Mouse (Mus musculus) R1 (cell line): Measurements from ENCODE around the gene Prpsap1.

Source experiments
- DNase-seq: peaks from one replicate; pipeline ENCODE4 v3.0.0-alpha.2; 2018; ENCODE audit warnings: low read depth, low spot score

Gene Prpsap1

DNA sequence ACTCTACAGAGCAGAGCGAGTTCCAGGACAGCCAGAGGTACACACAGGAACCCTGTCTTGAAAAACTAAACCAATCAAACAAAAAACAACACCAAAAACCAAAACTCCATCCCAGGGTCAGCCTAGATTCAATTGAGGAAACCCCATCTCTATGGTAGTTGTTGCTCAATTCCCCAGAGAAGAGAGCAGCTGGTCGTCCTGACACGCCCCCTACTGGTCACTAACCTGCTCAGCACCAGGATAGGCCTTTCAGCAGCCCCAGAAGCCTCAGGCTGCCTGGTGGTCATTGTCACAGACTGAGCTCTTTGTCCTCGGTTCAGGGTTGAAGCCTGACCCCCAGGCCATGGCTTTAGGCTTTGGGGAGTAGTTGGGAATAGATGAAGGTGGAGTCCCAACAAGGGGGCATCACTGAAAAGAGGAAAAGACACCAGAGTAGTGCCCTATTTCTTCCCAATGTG, at the start of gene Prpsap1:
Prpsap1 (minus strand) TSS at position 408 of the 458 bp plus-strand sequence.
- peak; percentile 81 for DNase-seq

DNA sequence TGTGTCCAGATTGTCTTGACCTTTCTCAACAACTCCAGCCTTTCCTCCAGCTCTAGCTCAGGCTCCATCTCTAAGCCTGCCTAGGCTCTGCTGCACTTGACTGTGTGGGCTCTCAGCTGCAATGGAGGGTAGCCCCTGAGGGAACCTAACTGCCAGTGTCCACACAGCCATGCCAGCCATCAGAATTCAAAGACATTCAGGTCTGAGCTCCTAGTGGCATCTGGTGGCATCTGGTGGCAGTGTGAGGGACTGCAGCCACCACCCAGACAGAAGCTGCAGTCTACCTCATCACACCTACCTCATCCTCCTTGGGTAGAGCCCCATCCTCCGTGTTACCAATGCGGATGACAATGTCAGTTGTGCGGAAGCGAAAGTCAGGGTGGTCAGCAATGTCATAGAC, 49.1 kb upstream of the Prpsap1 start:
- peak; percentile 31 for DNase-seq

DNA sequence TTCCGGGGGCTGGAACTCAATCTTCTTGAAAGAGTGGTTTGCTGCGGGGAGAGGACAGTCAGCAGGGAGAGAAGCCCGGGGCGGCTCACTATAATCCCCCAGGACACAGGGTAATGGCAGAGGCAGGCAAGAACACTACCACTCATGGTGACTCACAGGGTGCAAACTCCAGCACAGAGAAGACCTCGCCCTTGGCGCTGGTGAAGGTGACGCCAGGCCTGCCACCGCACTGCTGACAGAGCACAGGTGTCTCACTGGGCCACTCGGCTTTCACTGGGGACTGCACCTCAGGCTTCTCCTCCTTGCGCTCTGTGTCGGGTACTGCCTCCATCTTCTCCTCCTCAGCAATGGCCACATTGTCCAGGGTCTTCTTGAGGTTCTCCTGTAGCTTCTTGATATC, 47.2 kb upstream of the Prpsap1 start:
- no peak for DNase-seq

DNA sequence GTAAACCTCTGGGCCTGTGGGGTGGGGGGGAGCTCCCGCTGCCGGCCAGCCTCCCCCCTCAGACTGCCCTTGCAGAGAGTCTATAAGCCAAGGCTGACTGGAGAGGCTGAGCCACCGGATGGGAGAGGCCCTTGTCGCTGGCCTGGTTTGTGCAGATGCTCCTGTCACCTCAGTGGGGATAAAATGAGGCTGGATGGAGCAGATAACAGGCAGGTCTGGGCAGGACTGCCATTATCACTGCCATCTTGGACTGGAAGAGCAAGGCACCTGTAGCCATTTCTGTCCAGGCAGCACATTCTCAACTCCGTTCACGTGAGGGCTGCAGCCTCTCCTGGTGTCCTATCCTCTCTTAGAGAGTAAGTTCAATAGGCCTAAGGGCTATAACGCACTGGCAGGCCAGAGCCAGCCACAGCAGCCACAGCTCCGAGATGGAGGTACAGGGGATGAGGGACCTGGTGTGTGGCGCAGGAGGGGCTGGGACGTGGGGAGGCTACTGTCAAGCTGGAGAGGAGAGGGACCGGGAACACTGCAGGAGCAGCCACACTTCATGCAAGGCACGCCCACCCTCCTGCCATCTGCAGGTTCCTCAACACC, 44.2 kb upstream of the Prpsap1 start:
- no peak for DNase-seq

DNA sequence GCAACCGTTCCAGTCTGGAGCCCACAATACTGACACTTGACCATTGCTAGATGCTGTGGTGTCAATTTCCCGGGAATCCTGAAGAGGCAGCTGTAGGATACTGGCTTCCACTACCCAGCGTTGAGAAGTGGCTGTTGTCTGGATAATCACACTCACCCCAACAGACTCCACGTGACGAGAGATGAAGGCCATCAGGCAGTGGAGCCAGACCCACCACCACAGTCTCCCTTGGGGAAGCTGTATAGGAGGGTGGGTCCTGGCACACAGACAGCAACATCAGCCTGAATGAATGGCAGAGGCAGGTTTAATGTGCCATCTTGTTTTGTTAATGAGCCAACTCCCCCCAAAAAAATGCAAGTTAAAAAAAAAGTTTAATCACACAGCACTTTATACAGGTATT, 43.4 kb upstream of the Prpsap1 start:
- no peak for DNase-seq

DNA sequence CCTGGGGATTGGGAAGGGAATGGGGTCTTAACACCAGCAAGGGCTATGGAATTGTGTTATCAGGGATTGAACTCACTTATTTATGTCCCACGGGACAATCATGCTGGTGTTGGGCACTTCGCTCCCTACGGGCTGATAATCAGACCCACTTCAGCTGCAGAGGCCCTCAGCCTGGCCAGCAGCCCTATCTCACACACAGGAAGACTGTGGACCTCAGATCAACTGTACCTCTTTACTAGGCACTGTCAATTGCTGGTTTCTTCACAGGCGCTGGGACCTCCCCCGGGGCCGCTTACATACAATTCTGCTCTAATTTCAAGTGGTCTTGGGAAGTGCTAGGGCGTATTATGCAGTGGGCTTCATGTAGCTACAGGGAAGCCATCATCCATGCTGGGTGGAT, 42.7 kb upstream of the Prpsap1 start:
- no peak for DNase-seq

DNA sequence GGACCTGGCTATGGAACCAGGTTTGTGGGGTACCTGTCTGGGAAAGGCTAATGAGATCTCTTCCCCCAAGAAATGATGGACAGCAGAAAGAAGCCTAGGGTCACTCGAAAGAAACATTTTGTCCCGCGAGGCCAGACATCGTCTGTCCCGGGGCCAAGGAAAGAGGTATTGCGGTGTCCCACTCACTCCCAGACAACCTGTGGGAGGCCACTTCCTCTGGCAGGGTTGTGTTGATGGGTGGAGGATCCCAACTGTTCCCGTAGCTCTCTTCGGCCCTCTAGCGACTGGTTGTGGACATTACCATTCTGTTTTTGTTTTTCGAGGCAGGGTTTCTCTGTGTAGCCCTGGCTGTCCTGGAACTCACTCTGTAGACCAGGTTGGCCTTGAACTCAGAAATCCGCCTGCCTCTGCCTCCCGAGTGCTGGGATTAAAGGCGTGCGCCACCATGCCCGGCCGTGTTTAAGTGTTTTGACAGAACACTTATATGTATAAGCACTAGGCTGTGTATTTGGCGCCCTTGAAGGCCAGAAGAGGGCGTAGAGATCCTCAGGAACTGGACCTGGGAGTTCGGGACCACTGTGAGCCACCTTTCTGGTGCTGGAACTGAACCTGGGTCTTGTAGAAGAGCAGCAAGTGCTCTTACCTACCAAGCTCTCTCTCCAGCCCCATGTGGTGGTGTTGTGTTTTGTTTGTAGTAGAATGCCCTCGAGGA, 40.3 kb upstream of the Prpsap1 start:
- peak; percentile 92 for DNase-seq

DNA sequence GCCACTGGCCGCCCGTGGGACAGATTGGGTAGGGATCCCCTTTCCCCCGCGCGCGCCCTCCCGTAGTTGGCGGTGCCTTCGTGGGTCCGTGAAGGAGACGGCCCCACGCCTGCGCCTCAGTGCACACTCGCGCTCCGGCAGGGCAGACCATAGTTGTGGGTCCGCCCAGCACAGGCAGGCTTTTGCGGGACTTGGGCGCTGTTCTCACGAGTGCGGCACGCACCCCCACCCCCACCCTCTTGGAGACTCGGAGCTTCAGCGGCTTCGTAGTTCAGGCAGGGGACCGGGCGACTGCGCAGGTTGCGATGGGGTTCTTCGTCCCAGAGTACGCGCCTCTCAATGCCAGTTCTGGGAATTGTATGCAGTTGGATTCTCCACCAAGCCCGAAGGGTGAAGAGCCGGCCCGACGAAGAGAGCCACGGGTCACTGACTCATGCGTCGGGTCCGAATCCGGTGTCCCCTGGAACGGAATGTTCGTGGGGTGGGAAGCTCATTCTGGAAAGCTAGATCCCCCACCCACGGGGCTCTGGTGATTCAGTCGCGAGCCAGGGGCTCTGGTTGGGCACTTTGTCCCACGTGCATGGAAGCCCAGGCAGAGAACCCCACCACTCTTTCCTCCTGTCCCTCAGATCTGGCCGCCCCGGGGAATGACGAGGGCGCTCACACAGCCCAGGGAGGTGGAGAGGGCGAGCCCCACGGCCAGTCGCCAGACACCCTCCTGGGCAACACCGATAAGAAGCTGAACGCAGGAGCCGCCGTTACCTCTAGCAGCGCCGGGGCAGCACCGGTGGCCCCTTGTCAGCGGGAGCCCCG, 39.5 kb upstream of the Prpsap1 start:
- DNase-seq: peak; percentile 69

DNA sequence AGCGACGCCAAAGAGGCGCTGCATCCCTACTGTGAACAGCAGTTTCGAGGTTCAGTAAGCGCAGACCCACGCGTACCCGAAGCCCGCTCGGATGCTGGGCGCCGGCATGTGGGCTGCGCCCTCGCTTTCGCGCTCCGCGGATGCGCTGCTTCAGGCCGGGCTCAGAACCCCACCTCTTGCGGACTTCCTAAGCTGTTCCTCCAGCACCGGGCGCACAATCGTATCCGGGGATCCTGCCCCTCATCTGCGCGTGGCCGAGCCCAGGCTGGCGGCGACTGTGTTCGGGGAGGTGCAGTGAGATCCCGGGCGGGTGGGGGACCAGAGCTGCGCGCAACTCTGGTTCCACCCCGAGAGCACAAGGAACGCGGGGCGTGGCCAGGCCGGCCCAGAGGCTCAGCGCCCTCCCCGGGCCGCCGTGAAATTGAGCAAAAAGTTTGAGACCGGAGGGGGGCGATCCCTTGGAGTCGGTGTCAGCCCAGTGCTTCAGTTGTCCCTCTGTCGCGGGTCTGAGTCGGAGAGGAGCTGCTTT, 38.9 kb upstream of the Prpsap1 start:
- DNase-seq: peak; percentile 86

DNA sequence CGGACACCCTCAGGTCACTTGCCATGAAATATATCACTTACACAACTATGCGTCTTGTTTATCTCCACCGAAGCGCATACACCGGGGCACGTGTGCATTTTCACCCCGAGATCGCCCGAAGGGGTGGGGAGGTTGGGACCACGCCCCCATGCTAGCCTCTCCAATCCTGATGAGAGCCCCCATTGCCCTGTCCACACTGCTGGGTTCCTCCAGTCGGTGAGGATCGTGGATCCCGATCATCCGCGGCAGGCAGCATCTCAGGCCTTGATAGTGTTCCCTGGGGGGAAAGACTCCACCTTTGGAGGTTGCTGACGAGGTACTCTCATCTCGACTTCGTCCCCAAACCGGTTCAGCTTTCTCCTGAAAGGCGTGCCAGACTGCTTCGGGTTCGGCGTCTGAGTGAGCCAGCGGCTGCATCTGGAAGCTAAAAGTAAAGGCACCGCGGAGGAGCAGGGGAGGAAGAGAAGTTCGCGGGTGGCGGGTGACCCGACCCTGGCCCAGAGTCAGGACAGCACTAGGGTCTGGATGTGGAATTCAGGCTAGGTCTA, 38.3 kb upstream of the Prpsap1 start:
- DNase-seq: peak; percentile 69

DNA sequence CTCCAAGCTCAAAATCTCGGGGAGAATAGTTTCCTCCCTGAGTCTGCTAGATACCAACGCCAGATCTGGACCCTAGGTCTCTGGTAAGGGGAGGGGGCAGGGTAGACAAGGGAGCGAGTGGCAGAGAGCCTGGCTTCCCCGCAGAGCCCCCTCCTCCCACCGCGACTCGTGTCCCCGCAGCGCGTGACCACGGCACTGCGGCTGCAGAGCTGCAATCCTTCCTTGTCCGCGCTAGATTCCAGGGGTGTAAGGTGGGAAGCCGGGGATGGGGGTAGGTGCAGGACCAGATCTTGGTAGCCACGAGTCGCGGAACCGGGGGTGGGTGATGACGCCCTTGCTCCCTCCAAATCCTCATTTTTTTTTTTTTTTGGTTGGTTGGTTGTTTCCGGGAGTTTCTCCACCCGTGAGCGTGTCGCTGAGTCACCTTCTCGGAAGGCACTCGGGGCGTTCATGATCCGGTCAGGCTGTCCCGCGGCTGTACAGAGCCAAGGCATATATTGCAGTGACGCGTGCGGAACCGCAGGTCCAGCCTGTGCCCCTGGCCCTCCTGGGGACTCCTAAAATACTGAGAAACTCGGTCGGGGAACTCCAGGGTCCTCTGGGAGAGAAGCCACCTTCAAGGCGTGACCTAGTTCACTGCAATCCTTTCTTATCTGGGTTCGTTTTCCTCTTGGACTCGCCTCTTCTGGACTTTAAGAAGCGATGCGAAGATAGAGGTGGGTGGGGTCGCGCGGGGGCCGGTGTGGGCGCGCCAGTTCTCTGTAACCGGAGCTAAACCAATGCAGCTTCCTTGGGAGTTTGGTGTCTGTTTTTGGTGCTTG, 37.6 kb upstream of the Prpsap1 start:
- no peak for DNase-seq

DNA sequence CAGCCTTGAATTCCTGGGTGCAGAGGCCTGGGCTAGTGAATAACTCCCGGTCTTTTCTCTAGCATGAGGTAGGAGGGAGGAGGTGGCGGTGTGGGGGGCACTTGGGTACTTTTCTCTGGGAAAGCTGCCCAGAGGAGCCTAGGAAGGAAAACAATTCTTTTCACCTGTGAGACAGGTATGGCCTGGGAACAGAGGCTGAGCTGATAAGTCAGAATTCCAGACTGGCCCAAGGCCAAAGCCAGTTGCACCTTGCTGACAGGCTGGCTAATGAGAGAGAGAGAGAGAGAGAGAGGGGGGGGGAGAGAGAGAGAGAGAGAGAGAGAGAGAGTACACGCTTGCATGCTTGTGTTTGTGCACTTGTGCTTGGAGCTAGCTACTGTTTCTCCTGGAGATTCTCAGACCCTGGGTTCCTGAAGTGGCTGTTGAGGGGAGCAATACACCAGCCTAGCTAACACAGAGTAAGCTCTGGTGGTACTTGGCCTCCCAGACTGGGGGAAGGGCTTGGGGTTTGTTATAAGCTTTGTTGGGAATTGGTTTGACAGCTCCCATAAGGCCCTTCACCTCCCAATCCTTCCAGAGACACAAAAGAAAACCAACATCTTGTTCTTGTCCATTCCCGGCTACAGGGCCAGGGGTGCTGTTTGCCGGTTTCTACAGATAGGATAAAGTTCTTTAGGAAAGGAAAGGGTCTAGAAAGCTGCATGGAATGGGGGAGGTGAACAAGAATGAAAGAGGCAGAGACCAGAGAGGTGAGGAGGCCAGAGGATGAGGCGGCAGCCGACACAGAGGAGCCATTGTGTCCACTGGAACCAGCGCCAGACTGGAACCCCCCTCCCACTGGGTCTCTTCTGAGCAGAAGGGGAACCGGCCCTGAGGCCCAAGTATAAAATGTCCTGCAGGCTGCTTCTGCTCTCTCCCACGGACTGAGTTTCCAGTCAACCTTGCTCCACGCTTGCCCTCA, 36.5 kb upstream of the Prpsap1 start, which contains the start of gene Sphk1:
Sphk1 (plus strand) TSS at position 739 of the 961 bp plus-strand sequence.
- no peak for DNase-seq

DNA sequence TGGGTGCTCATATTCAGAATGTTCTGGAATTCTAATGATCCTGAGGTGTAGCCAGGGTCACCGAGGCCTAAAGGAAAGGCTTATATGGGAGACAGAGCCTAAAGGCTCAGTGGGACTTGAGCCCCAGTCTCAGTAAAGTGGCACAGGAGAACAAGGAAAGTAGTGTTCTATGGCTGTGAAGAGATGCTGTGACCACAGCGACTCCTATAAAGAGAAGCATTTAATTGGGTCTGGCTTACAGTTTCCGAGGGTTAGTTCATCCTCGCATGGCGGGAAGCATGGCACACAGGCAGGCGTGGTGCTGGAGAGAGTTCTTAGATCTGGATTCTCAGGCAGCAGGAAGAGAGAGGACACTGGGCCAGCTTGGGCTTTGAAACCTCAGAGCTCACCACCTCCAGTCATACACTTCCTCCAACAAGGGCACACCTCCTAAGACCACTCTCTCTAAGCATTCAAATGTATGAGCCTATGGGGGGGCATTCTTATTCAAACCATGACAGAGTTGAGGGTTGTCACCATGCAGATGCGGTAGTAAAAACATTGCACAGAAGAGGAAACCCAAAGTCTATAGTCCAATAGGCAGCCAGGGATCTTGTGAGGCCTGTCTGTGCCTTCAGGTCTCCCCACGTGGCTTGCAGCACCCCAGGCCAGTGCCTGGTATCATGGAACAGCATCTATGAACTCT, 34.8 kb upstream of the Prpsap1 start:
- DNase-seq: peak; percentile 70

DNA sequence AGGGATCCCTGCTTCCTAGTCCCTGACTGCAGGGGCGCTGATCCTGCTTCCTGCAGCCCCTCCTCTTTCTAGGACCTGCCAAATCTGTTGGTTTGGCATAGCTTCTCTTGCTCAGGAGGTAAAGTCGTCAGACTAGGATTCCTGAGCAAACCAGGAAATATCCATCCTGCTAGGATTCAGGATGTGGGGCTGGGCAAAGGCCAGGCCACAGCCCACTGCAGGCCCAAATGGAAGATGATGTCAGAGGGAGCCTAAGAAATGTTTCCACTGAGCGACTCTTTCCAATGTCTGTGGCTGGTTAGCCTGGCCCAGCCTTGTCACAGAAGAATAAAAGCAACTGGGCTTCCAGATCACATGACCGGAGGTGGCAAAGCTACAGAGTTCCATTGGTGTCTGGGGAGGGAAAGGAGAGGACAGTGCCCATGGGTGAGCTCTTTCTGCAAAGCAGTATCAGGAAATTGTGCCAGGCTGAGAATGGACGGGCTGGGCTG, 29.7 kb upstream of the Prpsap1 start:
- DNase-seq: no peak

DNA sequence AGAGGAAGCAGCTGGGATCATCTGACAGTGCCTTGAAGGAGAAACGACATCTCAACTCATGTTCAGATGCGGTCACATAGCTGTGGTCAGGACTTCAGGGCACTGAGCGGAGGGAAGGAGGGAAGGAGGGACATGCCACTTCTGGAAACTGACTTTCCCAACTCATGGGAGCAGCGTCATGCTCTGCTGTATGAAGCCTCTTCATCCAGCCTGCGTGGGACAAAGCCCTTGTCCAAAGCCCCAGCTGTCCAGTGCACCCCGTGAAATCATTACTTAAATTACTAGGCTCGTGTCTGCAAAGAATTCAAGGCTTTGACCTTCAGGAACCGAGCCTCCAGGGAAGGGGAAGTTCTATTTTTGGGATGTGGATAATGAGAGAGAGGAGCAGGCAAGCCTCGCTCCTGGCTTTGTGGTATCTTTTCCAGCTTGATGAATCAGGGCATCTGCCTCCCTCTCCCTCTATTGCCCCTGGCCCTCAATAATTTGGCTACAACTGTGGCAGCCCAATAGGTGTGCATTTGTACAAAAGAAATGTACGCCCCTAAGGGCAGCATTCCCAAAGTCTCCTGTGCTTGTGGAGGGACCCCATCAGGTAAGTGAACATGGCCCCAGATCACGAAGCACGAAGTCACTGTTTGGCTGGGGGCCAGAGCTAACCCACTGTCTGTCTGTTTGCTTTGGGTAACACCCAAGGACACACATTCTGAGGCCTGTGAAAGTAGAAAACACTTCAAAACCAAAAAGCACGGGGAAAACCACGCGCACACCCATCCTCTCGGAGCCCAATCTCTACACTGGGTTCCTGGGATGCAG, 29.1 kb upstream of the Prpsap1 start:
- DNase-seq: no peak

DNA sequence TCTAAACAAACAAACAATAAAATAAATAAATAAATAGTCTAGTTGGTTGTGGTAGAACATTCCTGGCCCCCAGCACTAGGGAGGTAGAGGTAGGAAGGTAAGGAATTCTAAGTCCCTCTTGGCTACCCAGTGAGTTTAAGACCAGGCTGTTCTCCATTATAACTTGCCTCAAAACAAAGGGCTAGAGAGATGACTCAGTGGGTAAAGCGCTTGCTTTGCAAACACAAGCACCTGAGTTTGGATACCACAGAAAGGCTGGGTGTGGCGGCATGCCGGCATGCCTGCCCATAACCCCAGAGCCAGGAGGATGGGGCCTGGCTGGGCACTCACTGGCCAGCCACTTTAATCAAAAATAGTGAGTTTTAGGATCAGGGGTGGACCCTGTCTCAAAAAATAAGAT, 28.0 kb upstream of the Prpsap1 start:
- DNase-seq: no peak

DNA sequence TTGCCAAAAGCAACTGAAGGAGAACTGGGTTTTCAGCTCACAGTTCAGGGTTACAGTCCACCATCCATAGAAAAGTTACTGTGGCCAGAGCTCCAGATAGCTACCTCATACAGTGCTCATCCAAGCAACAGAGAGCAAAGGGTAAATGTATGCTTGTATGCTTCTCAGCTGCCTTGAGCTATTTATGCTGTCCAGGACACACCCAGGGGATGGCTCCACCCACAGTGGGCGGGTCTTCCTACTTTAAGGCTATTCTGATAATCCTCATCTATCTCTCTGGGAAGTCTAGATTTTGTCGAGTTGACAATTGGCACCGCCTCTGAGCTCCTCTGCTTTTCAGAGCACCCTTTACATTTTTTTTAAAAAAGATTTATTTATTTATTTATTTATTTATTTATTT, 27.1 kb upstream of the Prpsap1 start:
- DNase-seq: peak; percentile 63

DNA sequence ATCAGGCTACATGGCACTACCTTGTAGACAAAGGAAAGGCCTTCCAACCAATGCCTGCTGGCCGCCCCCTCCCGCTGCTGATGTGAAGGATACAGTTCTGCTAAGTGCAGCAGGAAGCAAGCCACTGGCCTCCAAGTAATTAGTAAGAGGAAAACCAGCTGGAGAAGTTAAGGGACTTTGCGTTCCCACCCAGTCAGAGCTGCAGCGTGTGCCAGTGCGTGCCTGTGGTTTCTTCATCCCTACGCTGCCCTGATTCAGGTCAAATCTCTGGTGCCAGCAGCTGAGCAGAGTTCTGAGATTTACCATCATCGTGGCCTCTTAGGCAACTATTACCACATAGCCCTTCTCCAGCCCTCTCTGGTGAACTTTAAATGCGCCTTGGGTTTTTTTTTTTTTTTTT, 24.5 kb upstream of the Prpsap1 start:
- DNase-seq: no peak
